Mouse (Mus musculus) liver, postnatal 0 days (tissue): Measurements from ENCODE around the gene Lpar5. TPM values are rescaled to one million over a fixed set of nuclear protein-coding genes. Genes with fewer than 3 reads are reported as not detected.

ENCODE experiments used
- ATAC-seq: fragments of 200-750 bp; cut with Nextera tagmentation; 2 replicates; pipeline ENCODE4 v1.8.0; 2017; ENCODE audit warnings: mild to moderate bottlenecking, moderate library complexity
- DNase-seq: peaks from one replicate; pipeline ENCODE4 v3.0.0-alpha.2; 2016
- H3K27ac ChIP-seq: fragments of 300-500 bp; sonication (generic); 2 replicates; pipeline ENCODE4 v1.5.1; 2014; ENCODE audit warnings: antibody characterized with exemption, moderate library complexity, mild to moderate bottlenecking, low read depth
- H3K27me3 ChIP-seq: fragments of 300-500 bp; sonication (generic); 2 replicates; pipeline ENCODE4 v1.6.1; 2014; ENCODE audit warnings: low read length, control low read depth, mixed read lengths; ENCODE audit not compliant: insufficient read depth
- H3K36me3 ChIP-seq: fragments of 300-500 bp; sonication (generic); replicated peaks from 2 replicates; pipeline ENCODE4 v1.6.1; 2014; ENCODE audit warnings: mild to moderate bottlenecking, control low read depth, low read length, moderate library complexity, mixed read lengths; ENCODE audit not compliant: insufficient read depth
- H3K4me1 ChIP-seq: fragments of 300-500 bp; sonication (generic); 2 replicates; pipeline ENCODE4 v1.6.1; 2014; ENCODE audit warnings: antibody characterized with exemption, mild to moderate bottlenecking, control low read depth; ENCODE audit not compliant: insufficient read depth
- H3K4me2 ChIP-seq: fragments of 300-500 bp; sonication (generic); 2 replicates; pipeline ENCODE4 v1.6.1; 2014; ENCODE audit warnings: low read depth, mild to moderate bottlenecking, low read length, moderate library complexity, mixed read lengths
- H3K4me3 ChIP-seq: fragments of 300-500 bp; sonication (generic); 2 replicates; pipeline ENCODE4 v1.5.1; 2014; ENCODE audit warnings: low read depth, low read length
- H3K9ac ChIP-seq: fragments of 300-500 bp; sonication (generic); replicated peaks from 2 replicates; pipeline ENCODE4 v1.6.1; 2014; ENCODE audit warnings: mild to moderate bottlenecking, moderate library complexity
- H3K9me3 ChIP-seq: fragments of 300-500 bp; sonication (generic); 2 replicates; pipeline ENCODE4 v1.6.1; 2016; ENCODE audit warnings: mild to moderate bottlenecking, control low read depth, low read length, mixed read lengths
- CTCF ChIP-seq: sonication (generic); IDR thresholded peaks from 2 replicates; pipeline ENCODE4 v1.5.1; 2016; ENCODE audit warnings: antibody characterized with exemption, low read depth
- EP300 ChIP-seq: IDR thresholded peaks from 2 replicates; pipeline ENCODE4 v1.6.1; 2016; ENCODE audit warnings: antibody characterized with exemption, low read depth, mild to moderate bottlenecking
- WGBS: fragments of 180-500 bp; shearing (Covaris S2); extraction: QIAGEN DNeasy Blood & Tissue Kit; methylation state at CpG from one replicate; pipeline ENCODE4 v1.1.7; 2014; ENCODE audit not compliant: insufficient replicate concordance; 5-methylcytosine and 5-hydroxymethylcytosine counted together
- polyA plus RNA-seq: library from polyadenylated mRNA; unstranded; fragments of >200 nt; fragmentation: Nextera tagmentation; extraction: Ambion mirVana; gene quantifications from 2 replicates; pipeline ENCODE4 v1.2.1, GENCODE M21; 2015

Gene Lpar5
- polyA plus RNA-seq, 1 experiment from 2014 or later, result 0.85 TPM

DNA sequence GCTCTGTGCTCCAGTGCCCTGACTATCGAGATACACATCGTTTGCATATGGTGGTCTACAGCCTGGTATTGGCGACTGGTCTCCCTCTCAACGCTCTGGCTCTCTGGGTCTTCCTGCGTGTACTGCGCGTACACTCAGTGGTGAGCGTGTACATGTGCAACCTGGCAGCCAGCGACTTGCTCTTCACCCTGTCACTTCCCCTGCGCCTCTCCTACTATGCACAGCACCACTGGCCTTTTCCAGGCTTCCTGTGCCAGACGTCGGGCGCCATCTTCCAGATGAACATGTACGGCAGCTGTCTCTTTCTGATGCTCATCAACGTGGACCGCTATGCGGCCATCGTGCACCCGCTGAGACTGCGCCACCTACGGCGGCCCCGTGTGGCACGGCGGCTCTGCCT lies 13.7 kb downstream of the Lpar5 start:
- TF ChIP-seq CTCF, result no peak
- TF ChIP-seq EP300, result no peak
- 67% methylated on average over 25 of the region's 25 CpGs for WGBS
- Histone ChIP-seq H3K27ac (no peak overlapping the region), H3K4me3 (peak overlapping the region; percentile 29; the same call in 1 of the 2 replicates), H3K27me3 (no peaks in the 10 kb centered on the region), H3K9ac (peak overlapping the region; percentile 21; the same call in 1 of the 2 replicates), H3K4me2 (peak overlapping the region; percentile 73), H3K36me3 (no peaks in the 10 kb centered on the region), H3K4me1 (0 out of 2 replicates have a peak, but pooled peaks cover 8% of the 10 kb centered on the region), H3K9me3 (no peaks in the 10 kb centered on the region)
- DNase-seq, result no peak
- ATAC-seq, result no peak

DNA sequence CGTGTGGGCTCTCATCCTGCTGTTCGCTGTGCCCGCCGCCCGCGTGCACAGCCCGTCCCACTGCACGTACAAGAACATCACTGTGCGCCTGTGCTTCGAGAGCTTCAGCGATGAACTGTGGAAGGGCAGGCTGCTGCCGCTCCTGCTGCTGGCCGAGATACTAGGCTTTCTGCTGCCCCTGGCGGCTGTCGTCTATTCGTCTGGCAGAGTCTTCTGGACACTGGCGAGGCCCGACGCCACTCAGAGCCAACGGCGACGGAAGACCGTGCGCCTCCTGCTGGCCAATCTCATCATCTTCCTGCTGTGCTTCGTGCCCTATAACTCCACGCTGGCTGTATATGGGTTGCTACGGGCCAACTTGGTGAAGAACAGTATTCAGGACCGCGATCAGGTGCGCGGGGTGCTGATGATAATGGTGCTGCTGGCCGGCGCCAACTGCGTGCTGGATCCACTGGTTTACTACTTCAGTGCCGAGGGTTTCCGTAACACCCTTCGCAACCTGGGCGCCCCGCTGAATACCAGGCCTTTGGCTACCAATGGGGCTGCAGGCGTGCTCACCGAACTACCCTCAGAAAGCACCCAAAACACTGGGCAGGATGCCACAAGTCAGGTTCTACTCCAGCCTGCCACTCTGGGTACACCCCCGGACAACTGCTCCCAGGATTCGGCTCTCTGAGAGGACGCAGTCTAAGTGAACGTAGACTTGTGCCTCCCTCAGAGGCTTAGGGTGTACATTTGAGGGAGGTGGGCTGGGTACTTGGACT lies 14.3 kb downstream of the Lpar5 start:
- no peak for TF ChIP-seq EP300
- TF ChIP-seq CTCF, result peak; percentile 93
- ATAC-seq (peak; percentile 85), DNase-seq (peak; percentile 89)
- Histone ChIP-seq H3K9ac (peak overlapping the region; percentile 21; the same call in 1 of the 2 replicates), H3K27ac (no peak overlapping the region), H3K4me3 (peak overlapping the region; percentile 29; the same call in 1 of the 2 replicates), H3K4me2 (peak overlapping the region; percentile 73), H3K36me3 (no peaks in the 10 kb centered on the region), H3K4me1 (0 out of 2 replicates have a peak, but pooled peaks cover 8% of the 10 kb centered on the region), H3K9me3 (no peaks in the 10 kb centered on the region), H3K27me3 (no peaks in the 10 kb centered on the region)
- WGBS, result 47% methylated on average over 45 of the region's 45 CpGs

DNA sequence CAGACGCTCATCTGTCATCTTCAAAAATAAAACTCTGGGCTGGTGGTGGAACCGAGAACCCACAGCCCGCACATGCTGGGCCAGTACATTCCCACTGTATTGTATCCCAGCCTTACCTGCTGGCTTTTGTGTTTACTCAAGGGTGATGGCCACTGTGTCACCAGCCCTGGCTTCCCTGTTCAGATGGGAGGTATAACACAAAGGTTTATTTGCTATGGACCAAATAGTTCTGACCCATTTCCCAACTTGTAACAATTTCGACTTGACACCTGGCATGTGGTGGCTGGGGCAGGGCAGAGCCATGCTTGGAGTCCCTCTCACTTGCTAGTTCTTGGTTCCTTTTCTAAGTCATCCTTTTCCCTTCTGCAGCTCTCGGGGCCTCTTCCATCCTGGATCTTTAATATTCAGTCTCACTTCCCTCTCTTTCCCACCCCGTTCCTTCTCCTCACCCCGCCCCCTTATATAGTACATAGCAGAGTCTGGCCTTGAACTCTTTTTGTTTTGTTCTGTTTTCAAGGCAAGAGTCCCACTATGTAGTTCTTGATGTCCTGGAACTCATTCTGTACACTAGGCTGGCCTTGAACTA lies 15.2 kb downstream of the Lpar5 start:
- Histone ChIP-seq H3K4me2 (no peak overlapping the region), H3K9me3 (no peaks in the 10 kb centered on the region), H3K36me3 (no peaks in the 10 kb centered on the region), H3K4me1 (peaks cover 9% of the 10 kb centered on the region; the same call in 1 of the 2 replicates), H3K4me3 (no peak overlapping the region), H3K27ac (no peak overlapping the region), H3K27me3 (no peaks in the 10 kb centered on the region), H3K9ac (no peak overlapping the region)
- 72% methylated on average over 7 of the region's 7 CpGs for WGBS
- peak; percentile 24 for ATAC-seq
- TF ChIP-seq CTCF (no peak), EP300 (no peak)
- no peak for DNase-seq

DNA sequence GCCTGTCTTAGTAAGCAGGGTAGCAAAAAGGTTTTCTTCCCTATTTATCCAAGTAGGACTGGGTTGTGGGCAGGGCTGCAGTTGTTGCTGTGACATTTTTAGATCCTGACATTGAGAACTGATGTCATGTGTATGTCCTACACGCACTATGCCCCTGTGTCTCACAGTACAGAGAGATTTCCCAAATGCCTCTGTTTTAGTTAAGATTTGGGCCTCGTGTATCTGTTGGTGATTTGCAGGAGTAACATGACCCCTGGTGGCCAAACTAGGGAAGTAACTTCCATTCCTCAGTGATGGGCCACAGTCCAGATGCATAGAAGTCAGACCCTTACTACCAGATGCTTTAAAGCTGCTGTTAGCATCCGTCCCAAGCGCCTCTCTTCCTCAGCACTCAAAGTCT lies 16.7 kb downstream of the Lpar5 start:
- ATAC-seq (peak; percentile 46), DNase-seq (peak; percentile 63)
- no peaks in the 10 kb centered on the region for H3K27me3 ChIP-seq
- H3K4me2 ChIP-seq, result no peak overlapping the region
- no peak overlapping the region for H3K4me3 ChIP-seq
- peak; percentile 95 for TF ChIP-seq CTCF
- TF ChIP-seq EP300, result no peak
- H3K9ac ChIP-seq, result no peak overlapping the region
- H3K36me3 ChIP-seq, result no peaks in the 10 kb centered on the region
- no peak overlapping the region for H3K27ac ChIP-seq
- H3K4me1 ChIP-seq, result peaks cover 24% of the 10 kb centered on the region
- H3K9me3 ChIP-seq, result no peaks in the 10 kb centered on the region
- 21% methylated on average over 4 of the region's 4 CpGs for WGBS

DNA sequence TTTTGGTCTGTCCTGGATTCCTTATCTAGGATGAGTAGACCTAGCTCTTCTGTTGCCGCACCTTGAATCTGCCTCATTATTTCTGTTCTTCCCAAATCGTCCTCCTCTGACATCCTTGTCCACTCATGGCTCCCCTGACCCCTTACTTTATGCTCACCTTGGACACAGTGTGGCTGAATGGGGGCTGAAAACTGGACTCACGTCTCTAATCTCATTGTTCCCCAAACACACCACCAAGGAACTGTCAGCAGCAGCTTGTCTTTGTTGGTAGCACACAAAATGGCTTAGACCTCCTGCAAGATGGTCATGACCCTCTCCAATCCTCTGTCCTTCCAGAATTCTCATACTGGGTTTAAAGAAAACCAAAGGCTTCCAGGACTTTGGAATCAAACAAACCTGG lies 20.2 kb downstream of the Lpar5 start:
- Histone ChIP-seq H3K4me1 (peaks cover 30% of the 10 kb centered on the region), H3K9me3 (no peaks in the 10 kb centered on the region), H3K4me3 (no peak overlapping the region), H3K27me3 (no peaks in the 10 kb centered on the region), H3K36me3 (no peaks in the 10 kb centered on the region), H3K27ac (peak overlapping the region; percentile 86), H3K4me2 (no peak overlapping the region), H3K9ac (no peak overlapping the region)
- DNase-seq (no peak), ATAC-seq (no peak)
- WGBS, result 72% methylated on average over 3 of the region's 3 CpGs
- TF ChIP-seq CTCF (no peak), EP300 (no peak)

DNA sequence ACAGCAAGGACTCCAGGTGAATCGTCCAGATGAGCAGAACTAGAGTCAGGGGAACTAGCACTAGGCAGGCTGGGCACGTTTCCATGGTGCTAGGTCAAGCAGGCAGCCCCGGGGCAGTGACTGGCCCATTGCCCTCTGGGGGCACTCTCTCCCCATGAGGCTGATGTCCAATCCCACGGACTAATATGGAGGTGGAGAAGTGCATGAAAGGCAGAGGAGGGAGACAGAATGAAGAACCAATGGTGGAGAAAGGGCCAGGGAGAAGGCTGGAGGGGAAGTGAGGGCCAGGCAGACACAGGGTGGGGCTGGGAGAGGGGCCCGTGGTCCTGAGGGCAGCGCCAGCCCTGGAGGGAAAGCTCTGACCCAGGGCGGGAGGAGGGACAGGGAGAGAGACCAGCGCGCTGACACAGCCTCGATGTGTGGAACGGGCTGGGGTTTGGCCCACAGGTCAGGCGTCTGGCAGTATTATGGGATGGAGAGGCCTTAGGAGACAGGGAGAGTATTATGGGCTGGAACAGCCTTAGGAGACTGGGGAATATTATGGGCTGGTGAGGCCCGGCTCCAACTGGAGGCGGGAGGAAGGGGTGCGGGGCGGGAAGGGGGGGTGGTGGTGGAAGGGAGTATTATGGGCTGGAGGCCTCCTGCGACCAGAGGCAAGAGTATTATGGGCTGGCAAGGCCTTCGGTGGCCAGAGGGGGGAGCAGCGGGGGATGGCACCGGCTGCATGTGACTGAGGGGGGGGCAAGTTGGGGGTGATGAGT lies 21.0 kb downstream of the Lpar5 start:
- WGBS, result 6% methylated on average over 19 of the region's 20 CpGs
- H3K4me3 ChIP-seq, result peak overlapping the region; percentile 30
- peak overlapping the region; percentile 86 for H3K27ac ChIP-seq
- no peak overlapping the region; the same call in 1 of the 2 replicates for H3K9ac ChIP-seq
- peak; percentile 75 for DNase-seq
- peak overlapping the region; percentile 68 for H3K4me2 ChIP-seq
- peak; percentile 71 for ATAC-seq
- H3K36me3 ChIP-seq, result no peaks in the 10 kb centered on the region
- H3K27me3 ChIP-seq, result no peaks in the 10 kb centered on the region
- TF ChIP-seq EP300 (no peak), CTCF (peak; percentile 46)
- no peaks in the 10 kb centered on the region for H3K9me3 ChIP-seq
- peaks cover 30% of the 10 kb centered on the region for H3K4me1 ChIP-seq
